Mouse (Mus musculus): ENCODE measurements around the gene Gpr27. TPM values are rescaled to one million over a fixed set of nuclear protein-coding genes. Genes with fewer than 3 reads are reported as not detected.

Gene Gpr27
- polyA plus RNA-seq, 2 experiments, result 0.03 to 0.05 TPM

DNA sequence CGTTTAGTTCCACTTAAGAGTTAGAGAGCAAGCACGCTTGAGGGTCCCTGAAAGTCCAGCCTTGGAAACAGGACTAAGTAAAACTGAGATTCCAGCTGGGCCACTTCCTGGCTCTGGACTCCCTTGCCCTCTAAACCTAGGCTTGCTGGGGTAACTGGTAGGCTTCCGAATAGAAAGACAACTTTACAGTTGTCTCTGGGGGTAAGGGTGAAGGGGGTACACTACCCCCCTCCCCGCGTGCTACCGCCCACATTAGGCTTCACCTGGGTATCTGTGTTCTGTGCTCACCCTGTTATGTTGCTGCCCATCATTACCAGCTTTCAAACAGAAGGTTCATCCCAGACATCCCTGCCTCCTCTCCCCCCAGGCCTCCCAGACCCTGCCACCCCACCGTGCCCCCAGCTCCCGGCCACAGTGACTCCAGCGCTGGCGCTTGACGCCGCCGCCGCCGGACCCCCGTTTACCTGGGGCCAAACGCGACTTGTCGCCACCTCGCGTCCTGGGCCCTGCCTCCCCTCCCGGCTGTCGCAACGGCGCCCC is 743 bp upstream of the Gpr27 start:
- Histone ChIP-seq H3K9ac (replicated peaks) (no peak overlapping the region), H3K36me3 (replicated peaks; ENCODE audit: control insufficient read depth, insufficient read depth, low read depth) (no peaks in the 10 kb centered on the region), H3K27me3 (ENCODE audit: control insufficient read depth, insufficient read depth, low read length) (peaks cover 56% of the 10 kb centered on the region), H3K4me3 (ENCODE audit: insufficient read depth in 1 of 2, low read depth in 2 of 2, low read length in 2 of 2) (peak overlapping the region; percentile 33 to 44; a peak in 3 of 4 replicates), H3K9me3 (ENCODE audit: control insufficient read depth, low read length) (no peaks in the 10 kb centered on the region), H3K4me2 (ENCODE audit: low read depth) (peak overlapping the region; percentile 52), H3K4me1 (replicated peaks; ENCODE audit: control insufficient read depth in 2 of 2, insufficient read depth in 2 of 2, low read length in 1 of 2) (no peaks in the 10 kb centered on the region), H3K27ac (no peak overlapping the region)
- ATAC-seq (ENCODE audit: insufficient read depth) (no peak), DNase-seq (ENCODE audit: low read depth in 3 of 3, low spot score in 3 of 3) (no peak)
- 8% methylated on average over 25 of the region's 25 CpGs for WGBS (ENCODE audit: insufficient replicate concordance)
- TF ChIP-seq CTCF (IDR thresholded peaks at IDR 0.05; ENCODE audit: low read depth), result no peak
- no peak for TF ChIP-seq EP300 (IDR thresholded peaks at IDR 0.05; ENCODE audit: low read depth)

DNA sequence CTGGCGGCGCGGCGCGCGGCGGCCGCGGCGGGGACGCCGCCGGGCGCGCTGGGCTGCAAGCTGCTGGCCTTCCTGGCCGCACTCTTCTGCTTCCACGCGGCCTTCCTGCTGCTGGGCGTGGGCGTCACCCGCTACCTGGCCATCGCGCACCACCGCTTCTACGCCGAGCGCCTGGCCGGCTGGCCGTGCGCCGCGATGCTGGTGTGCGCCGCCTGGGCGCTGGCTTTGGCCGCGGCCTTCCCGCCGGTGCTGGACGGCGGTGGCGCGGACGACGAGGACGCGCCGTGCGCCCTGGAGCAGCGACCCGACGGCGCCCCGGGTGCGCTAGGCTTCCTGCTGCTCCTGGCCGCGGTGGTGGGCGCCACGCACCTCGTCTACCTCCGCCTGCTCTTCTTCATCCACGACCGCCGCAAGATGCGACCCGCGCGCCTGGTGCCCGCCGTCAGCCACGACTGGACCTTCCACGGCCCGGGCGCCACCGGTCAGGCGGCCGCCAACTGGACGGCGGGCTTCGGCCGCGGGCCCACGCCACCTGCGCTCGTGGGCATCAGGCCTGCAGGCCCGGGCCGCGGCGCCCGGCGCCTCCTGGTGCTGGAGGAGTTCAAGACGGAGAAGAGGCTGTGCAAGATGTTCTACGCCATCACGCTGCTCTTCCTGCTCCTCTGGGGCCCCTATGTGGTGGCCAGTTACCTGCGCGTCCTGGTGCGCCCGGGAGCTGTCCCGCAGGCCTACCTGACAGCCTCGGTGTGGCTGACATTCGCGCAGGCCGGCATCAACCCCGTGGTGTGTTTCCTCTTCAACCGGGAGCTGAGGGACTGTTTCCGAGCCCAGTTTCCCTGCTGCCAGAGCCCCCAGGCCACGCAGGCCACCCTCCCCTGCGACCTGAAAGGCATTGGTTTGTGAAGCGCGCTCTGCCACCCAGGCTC is 700 bp downstream of the Gpr27 start:
- no peak overlapping the region for H3K27ac ChIP-seq
- H3K36me3 ChIP-seq (replicated peaks; ENCODE audit: control insufficient read depth, insufficient read depth, low read depth), result no peaks in the 10 kb centered on the region
- H3K27me3 ChIP-seq (ENCODE audit: control insufficient read depth, insufficient read depth, low read length), result peaks cover 56% of the 10 kb centered on the region
- no peak for ATAC-seq (ENCODE audit: insufficient read depth)
- no peak for TF ChIP-seq CTCF (IDR thresholded peaks at IDR 0.05; ENCODE audit: low read depth)
- TF ChIP-seq EP300 (IDR thresholded peaks at IDR 0.05; ENCODE audit: low read depth), result no peak
- DNase-seq (ENCODE audit: low read depth in 3 of 3, low spot score in 3 of 3), result no peak
- H3K4me2 ChIP-seq (ENCODE audit: low read depth), result peak overlapping the region; percentile 52
- H3K4me3 ChIP-seq (ENCODE audit: insufficient read depth in 1 of 2, low read depth in 2 of 2, low read length in 2 of 2), result peak overlapping the region; percentile 33 to 44; a peak in 3 of 4 replicates
- WGBS (ENCODE audit: insufficient replicate concordance), result 1% methylated on average over 87 of the region's 110 CpGs
- H3K9ac ChIP-seq (replicated peaks), result no peak overlapping the region
- no peaks in the 10 kb centered on the region for H3K4me1 ChIP-seq (replicated peaks; ENCODE audit: control insufficient read depth in 2 of 2, insufficient read depth in 2 of 2, low read length in 1 of 2)
- H3K9me3 ChIP-seq (ENCODE audit: control insufficient read depth, low read length), result no peaks in the 10 kb centered on the region

DNA sequence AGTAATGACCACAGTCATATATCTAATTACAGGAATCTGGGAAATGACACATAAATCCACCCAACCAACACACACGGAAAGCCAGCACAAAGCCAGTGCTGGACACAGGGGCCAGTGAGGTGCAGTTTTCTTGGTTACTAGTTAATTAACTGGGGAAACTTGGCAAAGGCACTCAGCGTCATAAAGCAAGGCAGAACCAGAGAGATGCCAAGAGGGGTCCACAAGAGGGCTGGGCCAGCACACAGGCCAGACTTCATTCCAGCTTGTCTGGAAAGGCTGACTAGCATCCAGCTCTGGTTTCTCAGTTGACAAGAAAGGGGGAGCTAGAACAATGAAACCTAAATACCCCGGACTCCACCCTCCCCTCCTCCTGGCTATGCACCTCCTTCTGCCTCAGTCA is 8.0 kb downstream of the Gpr27 start:
- no peak overlapping the region for H3K9ac ChIP-seq (replicated peaks)
- WGBS (ENCODE audit: insufficient replicate concordance), result 59% methylated on average over 3 of the region's 3 CpGs

DNA sequence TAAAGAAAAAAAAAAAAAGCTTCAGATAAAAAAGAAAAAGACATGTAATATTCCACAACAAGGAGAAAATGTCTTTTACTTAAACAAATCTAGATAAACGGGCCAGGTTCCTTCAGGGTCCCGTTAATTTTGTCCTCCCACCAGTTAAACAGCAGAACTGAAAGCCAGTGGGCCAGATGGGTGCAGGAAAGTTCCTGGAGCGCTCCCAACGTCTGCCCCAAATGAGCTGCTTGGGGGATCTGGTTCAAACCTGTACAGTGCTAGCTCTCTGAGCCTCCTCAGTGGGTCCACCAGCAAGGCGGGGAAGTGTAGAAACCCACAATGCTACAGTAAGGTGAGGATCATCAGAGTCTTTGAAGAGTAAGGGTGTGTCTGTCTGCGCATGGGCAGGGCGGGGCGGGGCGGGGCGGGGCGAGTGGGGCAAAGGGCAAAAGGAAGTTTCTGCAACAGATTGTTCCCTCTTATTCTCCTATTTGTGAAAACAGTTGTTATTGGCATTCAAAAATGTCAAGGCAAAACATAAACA is 19.2 kb downstream of the Gpr27 start:
- WGBS (ENCODE audit: insufficient replicate concordance), result 46% methylated on average over 11 of the region's 11 CpGs
- no peak overlapping the region for H3K4me2 ChIP-seq (ENCODE audit: low read depth)
- TF ChIP-seq CTCF (IDR thresholded peaks at IDR 0.05; ENCODE audit: low read depth), result no peak
- no peak for TF ChIP-seq EP300 (IDR thresholded peaks at IDR 0.05; ENCODE audit: low read depth)
- no peak overlapping the region for H3K27ac ChIP-seq
- DNase-seq (ENCODE audit: low read depth in 3 of 3, low spot score in 3 of 3), result no peak
- no peaks in the 10 kb centered on the region for H3K4me1 ChIP-seq (replicated peaks; ENCODE audit: control insufficient read depth in 2 of 2, insufficient read depth in 2 of 2, low read length in 1 of 2)
- H3K9me3 ChIP-seq (ENCODE audit: control insufficient read depth, low read length), result no peaks in the 10 kb centered on the region
- H3K36me3 ChIP-seq (replicated peaks; ENCODE audit: control insufficient read depth, insufficient read depth, low read depth), result no peaks in the 10 kb centered on the region
- no peak overlapping the region for H3K4me3 ChIP-seq (ENCODE audit: insufficient read depth in 1 of 2, low read depth in 2 of 2, low read length in 2 of 2)
- no peaks in the 10 kb centered on the region for H3K27me3 ChIP-seq (ENCODE audit: control insufficient read depth, insufficient read depth, low read length)
- ATAC-seq (ENCODE audit: insufficient read depth), result no peak
- no peak overlapping the region for H3K9ac ChIP-seq (replicated peaks)

More for the DNA sequence above, 8.0 kb downstream of the Gpr27 start:
- Histone ChIP-seq H3K4me2 (ENCODE audit: low read depth) (no peak overlapping the region), H3K36me3 (replicated peaks; ENCODE audit: control insufficient read depth, insufficient read depth, low read depth) (no peaks in the 10 kb centered on the region), H3K27me3 (ENCODE audit: control insufficient read depth, insufficient read depth, low read length) (peaks cover 2% of the 10 kb centered on the region), H3K27ac (no peak overlapping the region), H3K4me3 (ENCODE audit: insufficient read depth in 1 of 2, low read depth in 2 of 2, low read length in 2 of 2) (no peak overlapping the region), H3K4me1 (replicated peaks; ENCODE audit: control insufficient read depth in 2 of 2, insufficient read depth in 2 of 2, low read length in 1 of 2) (no peaks in the 10 kb centered on the region), H3K9me3 (ENCODE audit: control insufficient read depth, low read length) (no peaks in the 10 kb centered on the region)
- TF ChIP-seq EP300 (IDR thresholded peaks at IDR 0.05; ENCODE audit: low read depth), result no peak
- no peak for TF ChIP-seq CTCF (IDR thresholded peaks at IDR 0.05; ENCODE audit: low read depth)
- ATAC-seq (ENCODE audit: insufficient read depth) (no peak), DNase-seq (ENCODE audit: low read depth in 3 of 3, low spot score in 3 of 3) (no peak)

DNA sequence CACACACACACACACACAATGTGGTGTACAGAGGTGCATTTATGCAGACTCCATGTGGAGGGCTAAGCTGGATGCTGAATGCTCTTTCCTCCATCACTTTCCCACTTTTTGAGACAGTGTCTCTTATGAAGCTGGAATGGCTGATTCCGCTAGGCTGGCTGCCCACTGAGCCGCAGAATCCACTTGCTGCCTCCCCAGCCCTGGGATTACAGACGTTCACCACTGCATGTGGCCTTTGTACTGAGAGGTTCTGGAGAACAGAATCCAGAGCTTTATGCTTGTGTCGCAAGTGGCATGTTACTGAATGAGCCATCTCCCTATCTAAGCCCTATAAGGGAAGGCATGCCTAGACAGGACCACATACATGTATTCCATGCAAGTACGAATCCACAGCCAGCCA is 20.8 kb downstream of the Gpr27 start:
- no peak for DNase-seq (ENCODE audit: low read depth in 3 of 3, low spot score in 3 of 3)
- 70% methylated on average over 5 of the region's 5 CpGs for WGBS (ENCODE audit: insufficient replicate concordance)
- Histone ChIP-seq H3K4me1 (replicated peaks; ENCODE audit: control insufficient read depth in 2 of 2, insufficient read depth in 2 of 2, low read length in 1 of 2) (no peaks in the 10 kb centered on the region), H3K36me3 (replicated peaks; ENCODE audit: control insufficient read depth, insufficient read depth, low read depth) (no peaks in the 10 kb centered on the region), H3K27ac (no peak overlapping the region), H3K9ac (replicated peaks) (no peak overlapping the region), H3K4me2 (ENCODE audit: low read depth) (no peak overlapping the region), H3K9me3 (ENCODE audit: control insufficient read depth, low read length) (no peaks in the 10 kb centered on the region), H3K4me3 (ENCODE audit: insufficient read depth in 1 of 2, low read depth in 2 of 2, low read length in 2 of 2) (no peak overlapping the region), H3K27me3 (ENCODE audit: control insufficient read depth, insufficient read depth, low read length) (no peaks in the 10 kb centered on the region)
- no peak for ATAC-seq (ENCODE audit: insufficient read depth)
- TF ChIP-seq EP300 (IDR thresholded peaks at IDR 0.05; ENCODE audit: low read depth) (no peak), CTCF (IDR thresholded peaks at IDR 0.05; ENCODE audit: low read depth) (no peak)
